Mouse (Mus musculus) activated CD4-positive, CD25-positive, alpha-beta regulatory T cell, adult 4 months (primary cell): ENCODE measurements around the gene Auts2. TPM values are rescaled to one million over a fixed set of nuclear protein-coding genes. Genes with fewer than 3 reads are reported as not detected.

ENCODE experiments used
- ATAC-seq: one replicate; pipeline ENCODE4 v1.8.0; 2017
- polyA plus RNA-seq, 2 experiments: library from polyadenylated mRNA; unstranded; fragments of 100-300 nt; shearing (Covaris generic); gene quantifications; one replicate each; pipeline ENCODE4 v1.2.1; 2017

The Auts2 gene
- polyA plus RNA-seq, 2 experiments from 2014 or later: 0.26 TPM; not detected in 1

- no peak for ATAC-seq
Observed at GRCm38 (mm10) chr5:131644331-131644730, 898.8 kb downstream of the Auts2 start.

- ATAC-seq: no peak
Observed at GRCm38 (mm10) chr5:131643176-131644174, 899.7 kb downstream of the Auts2 start.

DNA sequence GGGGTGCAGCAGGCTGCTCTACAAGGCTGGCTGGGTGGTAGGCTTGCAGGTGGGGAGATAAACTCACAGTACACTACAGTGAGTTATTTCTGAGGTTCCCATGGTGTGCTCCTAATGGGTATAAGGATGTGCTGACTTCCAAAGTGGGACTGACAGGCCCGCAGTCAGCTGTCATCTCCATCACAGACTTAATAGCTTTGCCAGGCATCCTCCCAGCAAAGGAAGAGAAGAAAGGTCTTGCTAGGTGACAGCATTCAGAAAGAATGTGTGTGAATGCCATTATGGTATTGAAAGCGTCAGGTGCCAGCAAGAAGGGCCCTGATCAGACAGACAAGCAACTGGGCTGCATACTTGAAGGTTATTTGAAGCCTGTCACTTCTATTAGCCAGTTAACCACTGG lies 900.4 kb downstream of the Auts2 start:
- ATAC-seq: no peak

GRCm38 (mm10) chr5:131636431-131636830 lies 906.7 kb downstream of the Auts2 start:
- no peak for ATAC-seq

- no peak for ATAC-seq
Observed at GRCm38 (mm10) chr5:131634731-131635130, 908.4 kb downstream of the Auts2 start.

- no peak for ATAC-seq
Observed at GRCm38 (mm10) chr5:131631998-131632379, 911.2 kb downstream of the Auts2 start.

DNA sequence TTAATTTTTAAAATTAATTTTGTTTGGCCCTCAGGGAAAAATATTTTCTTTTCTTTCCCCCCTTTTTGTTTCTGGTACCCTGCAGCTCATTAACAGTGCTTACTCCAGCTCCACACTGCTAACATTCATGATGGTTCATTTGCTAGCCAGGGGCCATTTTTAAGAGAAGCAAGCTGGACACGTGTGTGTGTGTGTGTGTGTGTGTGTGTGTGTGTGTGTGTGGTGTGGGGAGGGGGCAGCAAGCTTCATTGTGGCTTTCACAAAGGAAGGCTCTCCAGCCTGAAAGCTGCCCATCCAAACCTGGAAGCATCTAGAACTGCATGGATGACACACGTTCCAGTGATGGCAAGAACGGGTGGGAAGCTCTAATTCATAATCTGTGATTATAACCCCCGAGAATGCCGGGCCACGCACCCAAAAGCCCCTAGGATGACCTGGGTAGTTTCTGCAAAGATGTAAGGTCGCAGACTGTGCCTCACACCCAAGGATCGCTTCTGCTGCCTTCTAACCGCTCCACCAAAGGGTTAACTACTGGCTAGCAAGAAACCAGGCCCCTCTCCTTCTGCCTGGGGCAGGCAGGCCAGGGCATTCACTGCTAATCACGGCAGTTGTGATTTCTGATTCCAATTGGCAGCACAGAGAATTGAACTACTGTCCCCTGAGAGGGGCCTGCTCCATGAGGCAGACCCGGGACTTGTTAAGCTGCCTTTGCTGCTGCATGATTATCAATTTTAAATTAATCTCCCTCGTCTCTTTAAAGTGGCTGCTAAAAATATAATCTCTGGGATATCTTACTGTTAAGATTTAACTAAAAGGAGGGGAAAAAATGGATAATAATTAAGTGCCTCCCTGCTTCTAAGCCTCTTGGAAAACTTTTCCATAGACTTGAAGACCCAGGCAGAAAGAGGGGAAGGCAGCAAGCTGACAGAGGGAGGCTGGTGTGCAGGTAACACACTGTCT lies 911.8 kb downstream of the Auts2 start:
- no peak for ATAC-seq

DNA sequence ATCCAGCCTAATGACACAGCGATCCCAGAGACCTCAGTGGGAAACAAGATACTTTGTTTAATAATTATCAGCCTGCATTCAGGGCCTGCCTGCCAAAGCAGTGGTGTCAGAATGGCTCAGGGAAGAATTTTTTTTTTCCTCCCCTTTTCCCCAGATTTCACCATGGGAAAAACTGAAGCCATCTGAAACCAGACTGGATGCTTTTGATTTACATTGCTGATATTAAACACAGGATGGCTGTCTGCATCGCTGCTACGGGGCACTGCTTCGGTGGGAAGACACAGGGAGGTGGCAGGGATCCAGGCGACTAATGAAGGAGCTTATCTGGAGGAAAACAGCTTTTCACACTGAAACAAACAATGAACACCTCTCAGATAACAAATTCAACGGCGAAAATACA lies 912.6 kb downstream of the Auts2 start:
- ATAC-seq: no peak

DNA sequence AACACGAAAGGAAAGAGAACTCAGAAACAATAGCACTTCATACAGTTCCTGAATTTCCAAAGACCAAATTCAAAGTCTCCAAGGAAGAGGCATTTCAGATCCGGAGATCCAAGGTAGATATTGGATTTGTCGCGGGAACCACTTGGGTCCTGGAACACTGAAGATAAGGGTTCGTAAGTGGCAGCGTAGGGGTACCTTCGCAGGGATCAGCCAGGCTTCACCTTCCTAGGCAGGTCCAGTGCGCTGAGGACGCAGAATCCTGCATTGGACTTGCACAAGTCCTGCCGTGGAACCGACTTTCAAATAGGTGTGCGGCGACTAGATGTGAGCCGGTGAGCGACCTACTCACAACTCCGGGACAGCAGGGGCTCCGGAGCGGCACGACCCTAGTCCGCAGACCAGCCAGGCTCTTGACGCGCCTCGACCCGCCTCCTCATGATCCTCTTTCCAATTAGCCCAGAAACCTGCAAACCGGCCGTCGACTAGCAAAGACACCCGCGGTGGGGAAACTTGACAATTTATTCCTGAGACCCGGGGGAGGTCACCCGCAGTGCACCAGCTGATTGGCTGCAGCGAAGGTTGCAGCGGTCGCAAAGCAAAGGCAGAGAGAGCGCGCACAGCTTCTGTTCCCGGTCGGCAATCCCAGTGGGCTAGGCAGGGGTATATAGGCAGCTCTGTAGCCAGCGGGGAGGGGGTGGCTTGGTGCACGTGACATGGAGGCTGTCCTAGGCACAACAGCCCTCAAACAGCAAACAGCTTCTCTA lies 926.8 kb downstream of the Auts2 start:
- ATAC-seq: no peak

DNA sequence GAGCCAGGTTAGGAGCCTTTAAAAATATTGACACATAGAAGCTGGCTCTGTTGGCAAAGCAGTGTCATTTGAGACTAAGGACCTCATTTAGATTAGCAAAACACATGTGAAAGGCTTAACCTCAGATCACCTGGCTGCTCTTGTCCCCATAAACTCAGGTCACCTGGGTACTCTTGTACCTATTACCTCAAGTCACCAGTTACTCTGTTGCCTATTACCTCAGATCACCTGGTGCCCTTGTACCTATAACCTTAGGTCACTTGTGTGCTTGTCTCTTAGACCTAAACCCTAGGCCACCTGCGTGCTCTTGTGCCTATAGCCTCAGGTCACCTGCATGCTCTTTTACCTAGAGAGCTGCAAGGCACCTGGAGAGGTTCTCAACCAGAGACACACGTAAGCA lies 928.9 kb downstream of the Auts2 start:
- ATAC-seq: no peak

- ATAC-seq: no peak
Observed at GRCm38 (mm10) chr5:131613301-131613700, 929.8 kb downstream of the Auts2 start.

DNA sequence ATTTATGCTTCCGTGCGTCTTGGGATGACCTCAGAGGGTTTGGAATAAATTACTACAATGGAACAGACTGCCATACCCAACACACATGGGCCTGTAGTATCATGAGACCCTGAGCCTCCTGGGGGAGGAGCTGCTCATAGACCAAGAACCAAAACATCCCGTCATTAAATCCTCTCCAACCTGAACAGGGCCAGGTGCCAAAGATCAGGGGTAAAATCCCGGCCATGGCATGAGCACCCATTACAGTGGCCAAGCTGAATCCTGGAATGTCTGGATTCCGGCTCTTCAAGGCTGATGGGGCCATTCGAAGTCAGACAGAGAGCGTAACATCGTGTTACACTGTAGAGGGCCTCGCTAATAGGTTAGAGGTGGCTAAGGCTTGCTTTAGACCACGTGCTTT lies 932.4 kb downstream of the Auts2 start:
- no peak for ATAC-seq

DNA sequence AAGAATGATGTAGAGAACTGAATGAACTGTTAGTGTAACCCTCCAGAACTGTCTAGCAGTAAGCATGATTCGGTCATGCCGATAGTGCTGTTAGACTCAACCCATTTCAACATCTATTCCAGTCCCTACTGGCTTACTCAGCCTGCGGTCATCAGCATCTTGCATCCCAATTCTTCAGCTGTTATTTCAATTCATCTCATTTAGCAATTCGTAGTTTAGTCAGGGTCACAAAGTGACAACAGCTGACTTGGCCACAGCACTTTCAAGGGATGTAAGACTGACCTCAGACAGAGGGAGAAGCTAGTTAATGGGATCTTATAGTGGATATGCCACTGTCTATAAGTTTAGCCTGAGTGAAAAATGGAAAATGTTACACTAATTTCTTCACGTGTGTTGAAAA lies 936.4 kb downstream of the Auts2 start:
- ATAC-seq: no peak

GRCm38 (mm10) chr5:131601934-131602692 lies 941.0 kb downstream of the Auts2 start:
- no peak for ATAC-seq

DNA sequence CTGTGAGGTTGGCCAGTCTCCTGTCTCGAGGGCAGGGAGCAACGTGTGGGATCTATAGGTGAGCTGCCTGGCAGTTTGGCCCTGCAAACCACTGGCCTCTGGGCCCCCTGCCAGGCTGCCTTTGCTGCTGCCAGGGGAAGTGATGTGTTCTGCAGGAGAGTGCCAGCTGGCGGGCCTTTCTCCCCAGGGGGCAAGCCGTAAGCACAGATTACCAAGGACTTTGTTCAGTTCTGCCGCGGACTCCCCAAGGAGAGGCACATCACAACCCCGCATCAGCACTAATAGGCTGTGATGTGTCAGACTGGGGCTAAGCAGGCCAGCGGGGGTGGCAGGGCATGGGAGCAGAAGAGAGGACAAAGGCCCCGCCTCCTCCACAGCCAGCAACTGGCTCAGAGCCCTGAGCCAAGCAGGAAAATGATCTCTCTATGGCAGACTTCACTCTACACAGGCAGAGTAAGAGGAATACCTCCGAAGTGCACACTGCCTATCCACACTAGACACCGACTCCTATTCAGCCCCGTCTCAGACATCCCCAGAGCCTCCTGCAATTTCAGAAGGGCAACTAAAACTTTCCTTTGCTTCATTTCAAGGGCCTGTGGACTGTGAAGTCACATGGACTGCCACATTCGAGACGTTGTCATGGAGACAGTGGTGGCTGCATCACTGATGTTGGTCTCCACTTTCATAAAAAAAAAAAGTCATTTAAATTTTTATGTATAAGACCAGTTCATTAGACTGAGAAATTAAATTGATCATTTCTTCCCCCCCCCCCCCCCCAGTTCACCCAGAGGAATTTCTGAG lies 942.6 kb downstream of the Auts2 start:
- ATAC-seq: no peak

- no peak for ATAC-seq
Observed at GRCm38 (mm10) chr5:131597503-131597902, 945.6 kb downstream of the Auts2 start.

GRCm38 (mm10) chr5:131596591-131596990 lies 946.6 kb downstream of the Auts2 start:
- no peak for ATAC-seq

GRCm38 (mm10) chr5:131595730-131596129 lies 947.4 kb downstream of the Auts2 start:
- no peak for ATAC-seq

GRCm38 (mm10) chr5:131594597-131594996 lies 948.5 kb downstream of the Auts2 start:
- ATAC-seq: no peak

DNA sequence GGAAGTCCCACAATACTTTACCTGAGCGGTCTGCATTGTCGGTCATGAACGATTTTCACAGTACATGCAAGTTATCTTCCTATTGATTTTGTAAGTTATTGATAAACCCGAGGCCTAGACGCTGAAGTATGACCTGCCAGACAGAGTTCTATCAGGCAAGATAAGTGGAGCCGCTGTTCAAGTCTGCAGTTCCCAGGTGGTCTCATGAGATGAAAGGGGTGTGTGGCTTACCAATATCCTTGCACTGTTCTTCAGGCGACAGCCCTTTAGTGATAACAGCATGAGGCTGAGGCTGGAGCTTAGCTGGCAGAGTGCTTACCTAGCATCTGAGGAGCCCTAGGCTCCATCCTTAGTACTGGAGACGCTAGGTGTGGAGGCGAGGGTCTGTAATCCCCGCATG lies 949.9 kb downstream of the Auts2 start:
- ATAC-seq: no peak

GRCm38 (mm10) chr5:131589948-131590467 lies 953.1 kb downstream of the Auts2 start:
- ATAC-seq: no peak
